Mouse (Mus musculus): ENCODE data around the gene Trp53inp2.

- TF ChIP-seq TCF12 (IDR thresholded peaks at IDR 0.05; ENCODE audit: insufficient read depth, poor library complexity, severe bottlenecking) (no peak), USF1 (IDR thresholded peaks at IDR 0.05; ENCODE audit: low read depth) (no peak), POLR2A (IDR thresholded peaks at IDR 0.05; ENCODE audit: insufficient read length, low read depth) (no peak), MYOD1 (IDR thresholded peaks at IDR 0.05; ENCODE audit: control insufficient read depth in 1 of 3, insufficient read length in 2 of 3, low read depth in 2 of 3) (no peak), CEBPB (IDR thresholded peaks at IDR 0.05; ENCODE audit: insufficient read depth, poor library complexity, severe bottlenecking) (no peak), MAX (IDR thresholded peaks at IDR 0.05; ENCODE audit: low read depth) (no peak), POLR2AphosphoS2 (IDR thresholded peaks at IDR 0.05; ENCODE audit: insufficient read length, low read depth) (no peak), TCF3 (IDR thresholded peaks at IDR 0.05; ENCODE audit: insufficient read length, low read depth) (no peak), MYOG (IDR thresholded peaks at IDR 0.05; ENCODE audit: control insufficient read depth in 1 of 3, insufficient read depth in 1 of 3, insufficient read length in 2 of 3, low read depth in 2 of 3) (no peak), E2F4 (IDR thresholded peaks at IDR 0.05; ENCODE audit: insufficient read depth) (no peak), SRF (IDR thresholded peaks at IDR 0.05; ENCODE audit: control insufficient read depth, insufficient read length, low read depth) (no peak)
Measured at GRCm38 (mm10) chr2:155376191-155376590, 4.7 kb upstream of the Trp53inp2 start.
